Mouse (Mus musculus) spleen, adult 2 months (tissue): ENCODE measurements around the gene Abr.

Experiments
- CTCF ChIP-seq: fragments of 200-500 bp; IDR thresholded peaks from 2 replicates; pipeline ENCODE4 v1.5.1; 2011; ENCODE audit warnings: mild to moderate bottlenecking, inconsistent platforms; ENCODE audit not compliant: insufficient read depth, insufficient read length, insufficient replicate concordance; ENCODE audit errors: extremely low read depth
- POLR2A ChIP-seq: fragments of 200-500 bp; IDR thresholded peaks from 2 replicates; pipeline ENCODE4 v1.6.1; 2011; ENCODE audit warnings: low read depth, low read length, inconsistent platforms

DNA sequence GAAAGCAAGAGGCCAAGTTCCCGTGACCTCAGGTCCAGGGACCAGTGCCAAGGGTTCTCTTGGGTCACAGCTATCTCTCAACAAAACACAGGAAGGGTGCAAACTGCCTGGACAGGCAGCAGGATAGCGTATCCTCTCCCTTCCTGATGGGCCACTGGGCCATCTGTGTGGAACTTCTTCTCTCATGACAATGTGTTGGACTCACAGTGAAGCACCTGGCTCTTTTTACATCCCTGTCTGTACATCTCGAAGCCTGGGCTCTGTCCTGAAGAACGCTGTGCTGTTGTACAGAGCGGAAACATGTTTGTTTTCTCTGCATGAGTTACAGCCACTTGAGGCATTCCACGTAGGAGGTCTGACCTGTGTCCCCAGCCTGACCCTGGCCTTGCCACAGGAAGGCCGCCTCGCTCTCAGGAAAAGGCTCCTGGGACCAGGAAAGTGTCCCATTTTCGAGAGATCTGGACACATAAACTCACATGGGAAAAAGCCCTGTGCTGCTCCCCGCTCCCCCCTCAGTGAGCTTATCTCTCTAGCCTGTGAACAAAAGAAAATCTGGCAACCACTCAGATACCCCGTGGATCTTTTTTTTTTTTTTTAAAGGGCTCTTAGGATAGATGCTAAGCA is 242.1 kb downstream of the Abr start:
- no peak for TF ChIP-seq CTCF
- TF ChIP-seq POLR2A = no peak
